Mouse (Mus musculus) liver, postnatal 0 days (tissue): Measurements from ENCODE around the gene Pcsk5.

Experiments used
- CTCF ChIP-seq: sonication (generic); IDR thresholded peaks from 2 replicates; pipeline ENCODE4 v1.5.1; 2016; ENCODE audit warnings: antibody characterized with exemption, low read depth
- EP300 ChIP-seq: IDR thresholded peaks from 2 replicates; pipeline ENCODE4 v1.6.1; 2016; ENCODE audit warnings: antibody characterized with exemption, low read depth, mild to moderate bottlenecking

- no peak for TF ChIP-seq CTCF
- TF ChIP-seq EP300 = no peak
These were observed 48.7 kb downstream of the Pcsk5 start for GRCm38 (mm10) chr19:17788617-17789317.
